Mouse (Mus musculus) embryo, embryonic 11.5 days (tissue): ENCODE measurements at regions not wholly inside any gene's neighbourhood (a gene's known extent, or its start where the extent isn't known, plus 50 kb on each side); places are given as distances from the start of the nearest gene placed in this dataset.

Experiments used
- DNase-seq: peaks from one replicate; pipeline ENCODE4 v3.0.0-alpha.2; 2012; ENCODE audit warnings: low read depth, low spot score

GRCm38 (mm10) chr6:51002713-51003112 lies 348.5 kb upstream of the Npvf start:
- DNase-seq: no peak

- no peak for DNase-seq
Observed at GRCm38 (mm10) chr6:51006074-51006591, 351.9 kb upstream of the Npvf start.

DNA sequence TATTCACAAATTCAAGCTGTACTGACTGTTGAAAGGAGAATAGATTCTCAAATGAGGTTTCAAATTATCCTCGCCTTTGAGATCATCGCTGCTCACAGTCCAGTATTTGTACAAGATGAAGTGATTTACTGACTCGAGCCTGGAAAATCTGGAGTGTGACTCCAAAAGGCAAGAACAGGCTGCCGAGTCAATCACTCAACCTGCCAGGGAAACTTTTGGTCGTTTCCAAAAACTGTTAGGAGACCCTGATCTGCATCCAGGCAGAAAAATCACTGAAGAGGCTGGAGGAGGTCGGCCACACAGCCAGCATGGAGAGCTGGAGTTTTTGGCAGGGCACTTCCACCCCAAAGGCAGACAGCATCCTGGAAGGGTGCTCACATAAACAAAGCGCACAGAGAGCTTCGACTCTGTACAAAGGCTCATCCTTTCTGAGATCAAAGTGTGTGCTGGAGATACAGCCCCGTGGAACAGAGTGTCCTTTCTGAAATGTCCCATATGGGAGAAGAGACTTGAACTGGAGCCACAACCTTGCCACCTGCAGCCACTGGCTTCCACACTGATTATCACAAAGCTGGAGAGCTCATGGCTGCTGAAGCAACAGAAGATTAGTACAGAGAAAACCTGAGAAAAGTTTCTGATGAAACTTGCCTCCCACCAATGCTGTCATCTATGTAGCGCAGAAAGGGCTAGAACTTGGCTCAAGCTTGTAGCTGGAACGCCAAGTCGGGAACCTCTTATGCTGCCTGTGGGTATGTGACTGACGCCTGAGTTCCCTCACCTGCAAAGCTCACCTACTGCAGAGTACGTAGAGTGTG lies 355.5 kb upstream of the Npvf start:
- DNase-seq: no peak

GRCm38 (mm10) chr6:51010536-51010935 lies 356.3 kb upstream of the Npvf start:
- no peak for DNase-seq

DNA sequence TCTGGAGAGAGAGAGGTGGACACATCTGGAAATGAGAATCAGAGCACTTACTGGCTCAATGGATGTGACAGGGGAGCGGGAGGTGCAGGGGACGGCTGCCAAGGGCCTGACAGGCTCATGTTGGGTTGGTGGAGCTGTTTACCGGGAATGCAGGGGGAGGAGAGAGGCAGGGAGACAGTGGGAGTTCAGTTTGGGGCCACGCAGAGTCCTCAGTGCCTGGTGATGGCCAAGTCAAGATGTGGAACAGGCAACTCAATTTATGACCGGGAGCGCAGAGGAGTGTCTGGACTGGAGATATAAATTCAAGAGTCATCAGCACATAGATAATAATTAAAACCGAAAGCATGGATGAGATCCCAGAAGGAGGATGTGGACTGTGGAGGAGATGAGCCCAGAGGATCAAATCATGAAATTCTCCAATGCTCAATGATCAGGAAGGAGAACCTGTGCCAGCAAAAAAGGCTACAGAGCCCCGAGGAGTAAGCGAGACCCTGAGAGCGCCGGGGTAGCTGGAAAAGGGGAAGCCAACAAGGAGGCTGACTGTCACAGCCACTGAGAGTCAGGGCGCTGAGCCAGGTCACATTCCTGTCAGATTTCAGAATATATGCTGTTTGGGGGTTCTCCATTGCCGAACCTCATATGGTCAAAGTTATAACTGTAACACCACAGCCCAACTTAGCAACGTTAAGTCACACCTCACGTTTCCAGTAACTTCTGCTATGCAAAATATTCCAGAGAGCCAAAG lies 358.0 kb upstream of the Npvf start:
- DNase-seq: no peak

- no peak for DNase-seq
Observed at GRCm38 (mm10) chr6:51015735-51016134, 361.5 kb upstream of the Npvf start.

DNA sequence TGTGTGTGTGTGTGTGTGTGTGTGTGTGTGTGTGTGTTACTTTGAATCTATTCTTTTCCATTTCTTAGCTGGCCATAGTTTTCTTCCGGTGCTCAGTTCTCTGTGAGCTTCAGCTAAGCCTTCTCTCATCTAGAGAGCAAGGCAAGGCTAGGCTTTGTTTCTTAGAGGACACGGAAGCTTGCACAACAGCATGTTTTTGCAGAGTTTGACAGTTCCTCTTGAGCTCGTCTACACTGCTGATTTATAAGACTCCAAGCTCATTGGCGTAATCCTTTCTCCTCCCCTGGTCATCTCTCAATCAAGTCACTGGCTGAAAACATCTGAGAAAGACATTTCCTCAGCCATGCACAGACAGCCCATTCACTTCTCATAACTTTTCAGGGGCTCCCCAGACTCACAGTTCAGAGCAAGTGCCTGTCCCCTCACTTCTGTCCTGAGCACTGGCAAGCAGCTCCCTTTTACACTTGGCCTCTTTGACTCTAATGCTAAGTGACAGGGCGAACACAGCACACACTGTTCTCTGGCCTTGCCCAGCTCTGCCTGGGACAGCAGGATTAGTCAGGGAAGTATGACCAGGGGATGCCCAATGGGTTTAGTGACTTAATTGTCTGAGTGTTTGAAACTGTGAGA lies 362.3 kb upstream of the Npvf start:
- DNase-seq: no peak

- no peak for DNase-seq
Observed at GRCm38 (mm10) chr6:51017260-51017999, 363.2 kb upstream of the Npvf start.

DNA sequence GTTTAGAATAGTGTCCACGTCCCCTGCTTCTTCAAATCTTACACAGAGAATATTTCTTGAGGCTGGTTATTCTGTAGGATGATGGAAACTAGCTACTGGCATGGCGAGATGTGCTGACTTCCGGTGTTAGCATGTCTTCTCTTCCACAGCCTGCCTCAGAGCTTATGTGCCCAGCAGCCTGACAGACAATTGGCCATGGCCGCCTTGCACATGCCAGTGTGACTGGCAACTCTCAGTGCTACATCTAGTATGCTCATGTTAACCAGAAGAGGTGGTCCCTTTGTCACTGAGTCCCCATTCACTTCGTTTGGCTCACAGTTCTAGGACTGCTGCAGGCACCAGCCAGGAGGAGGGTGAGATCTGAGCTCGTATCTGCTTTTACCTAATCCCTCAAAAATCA lies 367.0 kb upstream of the Npvf start:
- no peak for DNase-seq

GRCm38 (mm10) chr6:51023361-51023760 lies 369.1 kb upstream of the Npvf start:
- no peak for DNase-seq

DNA sequence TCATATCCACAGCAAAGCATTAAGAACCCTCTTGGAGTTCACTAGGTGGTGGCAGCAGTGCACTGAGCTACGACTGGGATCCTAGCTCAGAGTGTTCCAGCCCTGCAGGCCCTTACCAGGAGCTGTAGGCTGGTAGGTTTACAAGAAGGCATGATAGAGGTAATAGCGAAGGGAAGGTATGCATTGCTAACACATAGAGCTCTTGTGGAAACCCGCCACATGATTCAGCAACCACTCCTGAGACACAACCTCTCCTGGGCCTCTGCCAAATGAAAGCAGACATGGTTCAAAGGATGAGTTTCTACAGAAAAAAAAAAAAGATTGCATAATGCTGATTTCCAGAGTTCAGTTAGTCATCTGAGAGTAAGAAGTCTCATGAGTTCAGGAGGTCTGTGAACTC lies 370.5 kb upstream of the Npvf start:
- DNase-seq: no peak

DNA sequence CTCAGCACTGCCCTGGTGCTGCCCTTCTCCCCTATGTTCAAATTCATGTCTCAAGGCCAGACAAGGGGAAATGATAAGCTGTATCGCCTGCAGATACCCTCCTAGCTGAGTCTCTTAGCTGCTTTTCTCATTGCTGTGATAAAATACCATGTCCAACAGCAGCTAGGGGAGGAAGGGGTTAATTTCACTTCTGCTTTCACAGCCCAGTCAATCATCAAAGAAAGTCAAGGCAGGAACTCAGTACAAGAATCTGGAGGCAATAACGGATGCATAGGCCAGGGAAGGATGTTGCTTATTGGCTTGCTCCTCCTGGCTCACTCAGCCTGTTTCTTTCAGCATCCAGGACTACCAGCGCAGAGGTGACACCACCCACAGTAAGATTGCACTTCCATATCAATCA lies 371.2 kb upstream of the Npvf start:
- DNase-seq: no peak

DNA sequence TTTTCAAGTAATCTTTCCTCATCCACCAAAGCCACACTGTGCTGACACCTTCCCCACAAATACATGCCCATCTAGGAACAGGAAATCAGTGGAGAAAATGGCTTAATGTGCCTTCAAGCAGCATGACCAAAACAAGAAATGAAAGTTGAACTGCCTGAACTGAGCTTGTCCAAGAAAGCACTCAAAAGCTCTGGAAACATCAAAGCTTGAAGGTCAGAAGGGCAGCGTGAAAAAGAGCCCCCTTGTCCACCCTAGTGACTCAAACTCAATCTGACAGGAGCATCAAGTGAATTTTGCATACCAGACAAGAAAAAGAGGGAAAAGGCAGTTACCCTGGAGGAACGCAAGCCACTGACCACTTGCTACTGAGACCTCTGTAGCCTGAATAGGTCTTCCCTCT lies 373.1 kb upstream of the Npvf start:
- DNase-seq: no peak

DNA sequence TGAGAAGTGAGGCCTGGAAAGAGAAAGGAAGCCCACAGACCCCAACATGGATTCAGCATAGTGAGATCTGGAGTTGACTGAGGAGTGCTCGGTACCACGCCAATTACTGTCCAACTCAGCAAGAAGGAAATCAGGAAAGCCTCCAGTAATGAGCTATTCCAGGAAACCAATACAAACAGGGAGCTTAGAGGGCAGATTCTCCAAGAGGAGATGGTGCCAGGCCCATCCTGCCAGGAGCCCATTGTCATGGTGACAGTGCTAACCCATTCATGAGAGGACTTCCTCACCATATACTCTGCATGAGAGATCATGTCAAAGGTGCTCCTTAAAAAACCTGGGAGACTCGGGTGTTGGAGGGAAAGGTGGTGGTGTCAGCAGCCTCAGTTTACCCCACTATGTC lies 375.3 kb upstream of the Npvf start:
- DNase-seq: no peak

- no peak for DNase-seq
Observed at GRCm38 (mm10) chr6:51029953-51030352, 375.7 kb upstream of the Npvf start.

GRCm38 (mm10) chr6:51033835-51034234 lies 379.6 kb upstream of the Npvf start:
- DNase-seq: no peak

- no peak for DNase-seq
Observed at GRCm38 (mm10) chr6:51036074-51036473, 381.8 kb upstream of the Npvf start.

DNA sequence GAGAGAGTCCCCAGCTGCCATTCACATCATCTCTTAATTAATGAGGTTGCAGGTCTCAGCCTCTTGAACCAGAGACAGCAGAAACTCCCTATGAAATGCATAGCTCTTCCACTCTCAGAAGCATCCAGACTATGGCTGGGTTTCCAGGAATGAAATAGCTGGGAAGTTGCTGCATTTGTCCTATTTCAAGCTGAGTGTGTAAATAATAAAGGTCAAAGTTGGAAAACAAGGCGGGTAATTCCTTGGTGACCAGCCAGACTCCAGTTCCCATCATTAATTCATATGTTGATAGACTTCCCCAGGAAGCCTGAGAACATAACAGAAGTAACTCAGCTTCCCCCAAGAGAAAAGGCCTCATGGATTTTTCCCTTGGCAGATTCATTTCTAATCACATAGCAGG lies 382.3 kb upstream of the Npvf start:
- DNase-seq: no peak

GRCm38 (mm10) chr6:51036956-51037355 lies 382.7 kb upstream of the Npvf start:
- DNase-seq: no peak

- DNase-seq: no peak
Observed at GRCm38 (mm10) chr6:51039486-51040180, 385.4 kb upstream of the Npvf start.

DNA sequence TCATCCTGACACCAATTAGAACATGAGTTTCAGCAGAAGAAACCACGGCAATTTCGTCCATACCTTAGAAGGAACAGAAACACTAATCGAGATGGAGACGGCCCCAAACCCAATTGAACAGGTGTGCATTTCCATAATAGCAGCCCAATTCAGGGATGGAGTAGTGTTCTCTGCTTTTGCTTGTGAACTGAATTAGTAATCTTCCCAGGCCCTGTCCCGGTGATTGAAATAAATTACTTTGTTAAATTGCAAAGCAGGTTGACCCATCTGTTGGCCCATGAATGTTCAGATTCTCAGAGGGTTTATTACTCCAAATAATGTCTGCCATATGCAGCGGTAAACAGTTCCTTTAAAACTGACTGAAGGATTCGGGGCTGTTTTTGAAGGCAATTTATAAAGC lies 388.5 kb upstream of the Nfe2l3 start:
- no peak for DNase-seq
